Comparison of ENCODE assay signal across 14 mouse cellular contexts in genomic region chr1:177451991-177452431, GRCm38 (mm10). TPM values are rescaled to one million over a fixed set of nuclear protein-coding genes. Genes with fewer than 3 reads are reported as not detected.
DNase-seq lines count a peak whose midpoint lies in the region; ATAC-seq and TF ChIP-seq lines count a peak whose summit lies in the region.
"Had no signal": no experiment of that assay in that cellular context is flagged by ENCODE, and none has a peak within 500 bp of the region (broad histone marks: within the 10 kb centered on the region; RNA-seq: fewer than 3 reads in every experiment).

No protein-coding gene starts in this region.

- H3K9me3 ChIP-seq in midbrain, embryonic 10.5 days (replicated peaks), result no peaks in the 10 kb centered on the region
- no peaks in the 10 kb centered on the region for H3K9me3 ChIP-seq in midbrain, postnatal 0 days (ENCODE audit: low read length)
- H3K9me3 ChIP-seq in embryonic facial prominence, embryonic 11.5 days (replicated peaks; ENCODE audit: control insufficient read depth, low read length), result no peaks in the 10 kb centered on the region
- no peaks in the 10 kb centered on the region for H3K9me3 ChIP-seq in midbrain, embryonic 14.5 days (ENCODE audit: control insufficient read depth, low read length)
- H3K9me3 ChIP-seq: limb, embryonic 10.5 days; liver, embryonic 13.5 days had no signal

- H3K27me3 ChIP-seq in midbrain, embryonic 10.5 days (ENCODE audit: low read depth, poor library complexity, severe bottlenecking), result no peaks in the 10 kb centered on the region
- no peaks in the 10 kb centered on the region for H3K27me3 ChIP-seq in midbrain, postnatal 0 days (ENCODE audit: insufficient read depth, low read length)
- 0 out of 2 replicates have a peak, but pooled peaks cover 2% of the 10 kb centered on the region for H3K27me3 ChIP-seq in embryonic facial prominence, embryonic 11.5 days (ENCODE audit: control insufficient read depth, insufficient read depth, low read length)
- no peaks in the 10 kb centered on the region for H3K27me3 ChIP-seq in midbrain, embryonic 14.5 days (ENCODE audit: control insufficient read depth, insufficient read depth, low read length)
- H3K27me3 ChIP-seq: liver, embryonic 13.5 days had no signal

- WGBS in midbrain, embryonic 10.5 days, result 60% methylated on average over 4 of the region's 4 CpGs
- WGBS in midbrain, postnatal 0 days, result 49% methylated on average over 4 of the region's 4 CpGs
- 18% methylated on average over 4 of the region's 4 CpGs for WGBS in embryonic facial prominence, embryonic 11.5 days
- 25% methylated on average over 4 of the region's 4 CpGs for WGBS in midbrain, embryonic 14.5 days

- H3K4me2 ChIP-seq in midbrain, postnatal 0 days (ENCODE audit: low read depth, low read length, poor library complexity, severe bottlenecking), result no peak overlapping the region
- H3K4me2 ChIP-seq in embryonic facial prominence, embryonic 11.5 days (ENCODE audit: low read depth, low read length), result no peak overlapping the region
- H3K4me2 ChIP-seq in midbrain, embryonic 14.5 days (ENCODE audit: low read length), result no peak overlapping the region
- H3K4me2 ChIP-seq: liver, embryonic 13.5 days had no signal

- 0 out of 2 replicates have a peak overlapping the region, but pooled peaks have one; percentile 46 for H3K27ac ChIP-seq in midbrain, embryonic 10.5 days (replicated peaks)
- no peak overlapping the region for H3K27ac ChIP-seq in midbrain, postnatal 0 days (ENCODE audit: low read depth, low read length)
- H3K27ac ChIP-seq in embryonic facial prominence, embryonic 11.5 days (replicated peaks; ENCODE audit: low read depth, low read length), result no peak overlapping the region
- no peak overlapping the region for H3K27ac ChIP-seq in midbrain, embryonic 14.5 days (replicated peaks; ENCODE audit: low read depth, low read length)
- H3K27ac ChIP-seq: limb, embryonic 10.5 days; liver, embryonic 13.5 days had no signal

- no peak overlapping the region for H3K4me3 ChIP-seq in midbrain, embryonic 10.5 days
- H3K4me3 ChIP-seq in midbrain, postnatal 0 days (ENCODE audit: low read depth, low read length), result no peak overlapping the region
- H3K4me3 ChIP-seq in embryonic facial prominence, embryonic 11.5 days (ENCODE audit: low read depth, low read length), result no peak overlapping the region
- H3K4me3 ChIP-seq in midbrain, embryonic 14.5 days (replicated peaks; ENCODE audit: low read depth, low read length), result no peak overlapping the region
- H3K4me3 ChIP-seq: limb, embryonic 10.5 days; liver, embryonic 13.5 days had no signal

- H3K4me1 ChIP-seq in midbrain, embryonic 10.5 days, result peaks cover 72% of the 10 kb centered on the region
- 0 out of 2 replicates have a peak, but pooled peaks cover 3% of the 10 kb centered on the region for H3K4me1 ChIP-seq in midbrain, postnatal 0 days (ENCODE audit: insufficient read depth, low read length)
- H3K4me1 ChIP-seq in embryonic facial prominence, embryonic 11.5 days (ENCODE audit: control insufficient read depth, insufficient read depth, low read length), result peaks cover 7% of the 10 kb centered on the region
- H3K4me1 ChIP-seq in midbrain, embryonic 14.5 days (ENCODE audit: control insufficient read depth, insufficient read depth, low read length), result peaks cover 16% of the 10 kb centered on the region
- H3K4me1 ChIP-seq: liver, embryonic 13.5 days had no signal

- ATAC-seq in midbrain, postnatal 0 days (ENCODE audit: low FRiP score), result no peak
- ATAC-seq in embryonic facial prominence, embryonic 11.5 days (replicated peaks; ENCODE audit: insufficient number of reproducible peaks, low FRiP score, low TSS enrichment, low read depth), result no peak
- ATAC-seq in midbrain, embryonic 14.5 days (ENCODE audit: low FRiP score, low TSS enrichment), result 0 out of 2 replicates have a peak, but pooled peaks have one; percentile 25

- TF ChIP-seq CTCF in midbrain, postnatal 0 days (IDR thresholded peaks at IDR 0.05), result no peak

- H3K9ac ChIP-seq in midbrain, postnatal 0 days (replicated peaks; ENCODE audit: low read length, poor library complexity, severe bottlenecking), result no peak overlapping the region
- H3K9ac ChIP-seq in embryonic facial prominence, embryonic 11.5 days (replicated peaks; ENCODE audit: low read length), result no peak overlapping the region
- no peak overlapping the region for H3K9ac ChIP-seq in midbrain, embryonic 14.5 days (replicated peaks; ENCODE audit: low read length)
- H3K9ac ChIP-seq: liver, embryonic 13.5 days had no signal

- H3K36me3 ChIP-seq in midbrain, embryonic 10.5 days, result peaks cover 23% of the 10 kb centered on the region
- H3K36me3 ChIP-seq in midbrain, postnatal 0 days (ENCODE audit: insufficient read depth, low read length), result peaks cover 4% of the 10 kb centered on the region; the same call in 1 of the 2 replicates
- H3K36me3 ChIP-seq in embryonic facial prominence, embryonic 11.5 days (replicated peaks; ENCODE audit: control insufficient read depth, insufficient read depth, low read depth, low read length), result no peaks in the 10 kb centered on the region; the same call in 1 of the 2 replicates
- peaks cover 18% of the 10 kb centered on the region for H3K36me3 ChIP-seq in midbrain, embryonic 14.5 days (ENCODE audit: control insufficient read depth, insufficient read depth, low read length)

- peak; percentile 43 to 69 for DNase-seq in cerebellum, postnatal 10 days
- no peak for DNase-seq in cerebellum, adult 11 months
- DNase-seq in midbrain, embryonic 10.5 days (ENCODE audit: low spot score), result no peak
- DNase-seq in midbrain, postnatal 0 days (ENCODE audit: low spot score), result no peak
- DNase-seq in embryonic facial prominence, embryonic 11.5 days (ENCODE audit: low spot score), result peak; percentile 66
- no peak for DNase-seq in midbrain, embryonic 14.5 days
- DNase-seq in kidney, adult 8-10 months, result no peak
- DNase-seq in urinary bladder, adult 2 months (ENCODE audit: low spot score), result no peak
- DNase-seq: adrenal gland, postnatal 14 days; liver, embryonic 13.5 days; lung, postnatal 10 days; right cerebral cortex, adult 18-20 months; spleen, adult 18-20 months had no signal

RNA-seq across cellular contexts. Expression of gene Zbtb18, which starts 9.9 kb away (rescaled TPM):
- polyA plus RNA-seq in midbrain, embryonic 10.5 days (2016; fragmentation: Nextera tagmentation; extraction: Ambion mirVana), result 5.1 and 6.1 TPM in 2 replicates
- total RNA-seq in midbrain, postnatal 0 days (2014; rRNA removed), result 24.7 and 56.7 TPM in 2 replicates
- polyA plus RNA-seq in midbrain, postnatal 0 days (2015; fragmentation: Nextera tagmentation; extraction: Ambion mirVana), result 3.5 and 3.6 TPM in 2 replicates
- 3.7 and 6.6 TPM in 2 replicates for polyA plus RNA-seq in embryonic facial prominence, embryonic 11.5 days (2014; fragmentation: Nextera tagmentation; extraction: Ambion mirVana)
- 11.9 and 13.4 TPM in 2 replicates for polyA plus RNA-seq in midbrain, embryonic 14.5 days (2014; fragmentation: Nextera tagmentation; extraction: Ambion mirVana)
- polyA plus RNA-seq in urinary bladder, adult 2 months (2012; rRNA removed), result 11.9 and 27.0 TPM in 2 replicates

Comparison
In these comparisons a context has a peak if more than half of its experiments do, and no peak if none do; other contexts are left out.
1. DNase-seq: peak in cerebellum, postnatal 10 days (2 of 2) and embryonic facial prominence, embryonic 11.5 days (single experiment); none in cerebellum, adult 11 months (single experiment), midbrain, embryonic 10.5 days (single experiment), midbrain, postnatal 0 days (single experiment), midbrain, embryonic 14.5 days (single experiment), kidney, adult 8-10 months (0 of 2) and urinary bladder, adult 2 months (single experiment).